Mouse (Mus musculus) hindlimb bud, embryonic 11.5 days (tissue): Measurements from ENCODE around the gene Cherp.

ENCODE experiments used
- DNase-seq: peaks from one replicate; pipeline ENCODE4 v3.0.0-alpha.2; 2012; ENCODE audit warnings: low read depth, low spot score; ENCODE audit errors: extremely low spot score

Cherp gene

DNA sequence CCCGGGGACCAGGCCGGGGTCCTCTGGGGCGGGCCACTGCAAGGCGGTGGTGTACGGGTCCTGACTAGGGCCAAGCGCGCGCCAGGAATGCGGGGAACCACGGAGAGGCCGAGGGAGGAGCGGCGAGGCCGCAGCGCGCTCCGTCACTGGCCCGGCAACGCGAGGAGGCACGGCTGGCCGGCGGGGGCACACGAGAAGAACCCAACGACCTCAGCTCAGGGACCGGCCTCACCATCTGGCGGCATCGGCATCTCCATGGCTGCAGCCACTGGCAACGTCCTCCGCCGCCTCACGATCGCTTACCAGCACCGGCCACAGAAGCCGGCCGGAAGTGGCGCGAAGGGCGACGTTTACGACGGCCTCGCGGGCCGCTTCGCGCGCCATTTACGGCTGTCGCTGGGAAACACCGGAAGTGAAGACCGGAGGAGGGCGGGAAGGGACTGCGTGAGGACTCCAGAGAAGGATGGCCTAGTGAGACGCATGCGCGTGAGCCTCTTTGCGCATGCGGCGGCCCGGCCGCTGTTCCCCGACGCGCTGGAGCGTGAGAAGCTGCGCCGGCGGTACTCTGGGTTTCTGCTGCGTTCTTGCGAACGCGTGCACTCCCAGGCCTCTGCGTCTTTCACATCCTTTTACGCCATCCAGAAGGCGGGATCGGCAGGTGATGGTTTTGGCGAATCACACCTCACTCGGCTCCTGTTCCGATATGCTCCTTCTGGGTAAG, at the start of gene Cherp:
Gene Cherp, minus strand, starts transcription at position 401 of the 721 bp plus-strand sequence.
- peak; percentile 96 for DNase-seq

GRCm38 (mm10) chr8:72521888-72522287, 46.9 kb upstream of the Cherp start:
- no peak for DNase-seq

DNA sequence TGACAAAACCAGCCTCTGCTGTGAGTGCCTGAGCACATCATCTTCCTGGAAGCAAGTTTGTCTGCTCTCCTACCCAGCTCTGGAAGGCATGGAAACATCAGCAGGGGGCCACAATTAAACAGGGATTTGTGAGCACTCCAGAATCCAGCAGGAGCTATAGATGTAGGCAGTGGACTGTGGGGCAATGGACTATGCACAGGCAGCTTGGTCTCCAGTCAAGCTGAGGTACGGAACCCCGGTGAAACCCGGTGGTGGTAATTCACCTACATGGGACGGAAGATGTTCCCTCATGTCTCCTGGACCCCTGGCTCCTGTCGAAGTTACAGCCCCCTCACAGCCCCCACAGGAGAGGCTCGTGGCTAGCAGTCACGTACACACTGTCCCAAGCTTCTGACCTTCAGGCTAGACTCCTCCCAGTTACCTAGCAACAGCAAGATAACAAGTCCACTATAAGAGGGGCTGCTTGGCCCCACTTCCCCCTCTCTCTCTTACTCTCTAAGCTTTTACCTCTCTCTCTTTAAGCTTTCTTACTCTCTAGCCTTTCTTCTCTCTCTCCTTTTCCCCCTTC, 42.5 kb upstream of the Cherp start:
- no peak for DNase-seq

DNA sequence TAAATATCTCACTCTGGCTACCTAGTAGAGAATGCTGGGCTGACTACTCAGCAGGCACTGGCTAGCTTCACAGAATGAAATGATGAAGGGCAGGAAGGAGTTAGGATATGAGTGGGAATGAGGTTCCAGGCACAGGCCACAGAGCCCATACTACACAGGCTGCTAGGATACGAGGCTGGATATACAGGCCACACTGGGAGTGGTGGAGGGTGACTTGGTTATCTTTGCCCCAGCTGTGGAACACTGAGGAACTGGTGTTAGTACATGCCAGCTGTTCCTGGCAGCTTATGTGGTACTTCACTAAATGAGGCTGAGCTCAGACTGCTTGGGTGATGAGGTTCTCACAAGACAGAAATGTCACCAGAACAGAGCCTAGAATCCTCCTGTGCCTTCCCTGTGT, 38.1 kb upstream of the Cherp start:
- no peak for DNase-seq

DNA sequence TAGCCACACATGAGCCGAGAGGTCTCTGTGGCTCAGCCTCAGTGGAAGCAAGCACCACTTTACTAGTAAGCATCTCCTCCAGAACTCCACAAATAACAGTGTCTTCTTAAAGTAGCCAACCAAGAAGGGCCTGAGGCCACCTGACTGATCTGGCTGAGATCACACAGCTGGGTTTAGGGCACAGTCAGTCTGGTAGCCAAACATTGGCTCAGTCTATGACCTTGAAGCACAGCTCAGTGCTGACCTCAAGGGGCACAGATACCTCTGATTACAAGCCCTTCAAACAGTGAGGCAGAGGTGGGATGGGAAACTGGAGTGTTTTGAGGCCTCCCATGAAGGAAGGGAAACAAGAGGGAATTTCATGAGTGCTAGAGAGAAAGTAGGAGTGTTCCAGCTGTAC, 37.6 kb upstream of the Cherp start:
- DNase-seq: no peak

GRCm38 (mm10) chr8:72507505-72507904, 32.5 kb upstream of the Cherp start:
- no peak for DNase-seq

DNA sequence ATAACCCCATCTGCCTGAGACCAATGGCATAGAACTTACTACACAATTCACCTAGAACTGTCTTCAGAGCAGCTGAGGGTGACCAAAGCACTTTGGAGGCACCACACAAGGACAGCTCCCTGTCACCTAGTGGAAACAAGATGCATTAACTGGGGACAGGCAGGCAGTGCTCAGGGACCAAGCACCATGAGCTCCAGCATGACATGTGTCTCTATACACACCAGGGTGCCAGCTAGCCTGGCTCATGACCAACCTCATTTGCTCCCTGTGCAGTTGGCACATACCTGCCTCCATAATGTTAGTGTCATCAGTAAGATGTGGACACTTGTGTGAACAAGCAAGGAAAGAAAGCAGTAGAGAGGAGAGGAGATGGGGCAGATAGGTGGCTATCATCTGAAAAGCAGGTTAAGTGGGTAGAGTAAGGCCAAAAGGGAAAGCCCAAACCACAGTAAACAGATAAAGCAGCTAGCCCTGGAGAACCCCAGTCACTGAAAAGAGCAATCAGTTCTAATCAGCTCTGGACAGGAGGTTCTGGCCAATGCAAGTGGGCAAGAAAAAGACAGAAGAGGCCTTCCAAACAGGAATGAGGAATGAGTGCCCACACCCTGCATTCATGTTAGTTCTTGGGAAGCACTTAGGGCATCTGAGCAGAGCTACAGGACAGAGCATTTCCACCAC, 29.8 kb upstream of the Cherp start:
- no peak for DNase-seq

DNA sequence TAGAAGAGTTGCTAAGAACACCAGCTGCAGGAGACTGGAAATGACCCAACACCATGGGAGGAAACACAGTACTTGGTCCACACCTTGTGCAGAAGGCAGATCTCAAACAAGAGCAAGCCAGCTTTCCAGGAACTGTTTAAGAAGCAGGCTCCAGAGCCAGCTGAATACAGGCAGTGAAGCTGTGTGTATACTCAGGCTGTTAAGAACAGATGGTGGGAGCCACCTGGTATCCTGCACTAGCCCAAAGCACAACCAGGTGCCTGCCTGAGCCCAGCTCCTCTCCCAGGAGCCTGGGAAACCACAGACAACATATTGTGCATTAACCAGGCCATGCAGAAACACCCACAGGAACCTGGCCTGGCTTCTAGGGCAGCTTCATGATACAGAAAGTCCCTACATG, 29.1 kb upstream of the Cherp start:
- no peak for DNase-seq

GRCm38 (mm10) chr8:72500521-72500931, 25.5 kb upstream of the Cherp start:
- DNase-seq: no peak

DNA sequence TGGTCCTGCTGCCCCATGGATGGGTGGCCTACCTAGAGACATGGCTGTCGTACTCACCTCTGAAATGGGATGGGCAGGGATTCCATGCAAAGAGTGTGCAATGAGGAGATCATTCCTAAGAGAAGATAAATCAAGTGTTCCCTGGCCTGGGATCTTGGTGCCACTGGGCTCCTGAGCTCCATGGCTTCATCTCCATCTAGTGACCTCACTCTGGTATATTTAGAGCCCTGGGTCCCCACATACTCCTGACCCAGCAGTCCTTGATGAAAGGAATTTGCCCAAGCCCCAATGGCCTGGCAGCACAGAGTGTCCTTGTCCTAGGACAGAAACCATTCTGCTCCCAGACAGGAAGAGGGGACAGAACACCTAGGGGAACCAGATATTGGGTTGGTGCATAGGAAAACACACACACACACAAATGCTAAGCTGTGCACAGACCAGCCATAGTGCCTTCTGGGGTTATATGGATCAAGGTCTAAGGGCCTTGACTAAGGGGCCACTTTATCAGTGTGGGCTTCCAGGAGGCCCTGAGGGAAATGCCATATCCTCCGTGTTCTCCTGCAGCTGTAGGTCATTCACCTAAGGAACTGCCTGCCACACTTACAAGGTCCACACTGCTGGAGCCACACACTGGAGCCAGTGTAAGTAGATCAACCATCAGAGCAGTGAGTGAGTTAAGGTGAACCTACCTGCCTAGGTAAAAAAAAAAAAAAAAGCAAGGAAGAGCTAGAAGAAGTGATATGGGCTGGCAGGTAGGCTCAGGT, 24.7 kb upstream of the Cherp start:
- no peak for DNase-seq

- no peak for DNase-seq
Observed at GRCm38 (mm10) chr8:72498527-72498926, 23.5 kb upstream of the Cherp start.

DNA sequence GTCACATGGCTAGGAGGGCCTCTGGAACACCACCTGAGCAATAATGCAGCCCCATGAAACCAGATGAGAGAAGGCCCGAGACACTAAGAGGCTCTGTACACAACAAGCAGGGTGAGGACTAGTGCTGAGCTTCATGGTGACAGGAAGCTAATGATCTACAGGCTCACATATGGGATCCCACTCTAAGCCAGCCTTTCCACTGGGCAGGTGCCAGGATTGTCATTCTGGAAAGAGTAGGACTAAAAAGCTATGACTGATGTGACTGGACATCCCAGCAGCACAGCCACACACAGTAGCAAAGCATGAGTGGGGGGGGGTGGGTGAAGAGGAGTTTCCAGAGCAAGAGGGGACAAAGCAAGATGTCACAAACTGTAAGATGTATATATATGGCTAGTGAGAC, 22.9 kb upstream of the Cherp start:
- no peak for DNase-seq

- no peak for DNase-seq
Observed at GRCm38 (mm10) chr8:72496217-72496616, 21.2 kb upstream of the Cherp start.

DNA sequence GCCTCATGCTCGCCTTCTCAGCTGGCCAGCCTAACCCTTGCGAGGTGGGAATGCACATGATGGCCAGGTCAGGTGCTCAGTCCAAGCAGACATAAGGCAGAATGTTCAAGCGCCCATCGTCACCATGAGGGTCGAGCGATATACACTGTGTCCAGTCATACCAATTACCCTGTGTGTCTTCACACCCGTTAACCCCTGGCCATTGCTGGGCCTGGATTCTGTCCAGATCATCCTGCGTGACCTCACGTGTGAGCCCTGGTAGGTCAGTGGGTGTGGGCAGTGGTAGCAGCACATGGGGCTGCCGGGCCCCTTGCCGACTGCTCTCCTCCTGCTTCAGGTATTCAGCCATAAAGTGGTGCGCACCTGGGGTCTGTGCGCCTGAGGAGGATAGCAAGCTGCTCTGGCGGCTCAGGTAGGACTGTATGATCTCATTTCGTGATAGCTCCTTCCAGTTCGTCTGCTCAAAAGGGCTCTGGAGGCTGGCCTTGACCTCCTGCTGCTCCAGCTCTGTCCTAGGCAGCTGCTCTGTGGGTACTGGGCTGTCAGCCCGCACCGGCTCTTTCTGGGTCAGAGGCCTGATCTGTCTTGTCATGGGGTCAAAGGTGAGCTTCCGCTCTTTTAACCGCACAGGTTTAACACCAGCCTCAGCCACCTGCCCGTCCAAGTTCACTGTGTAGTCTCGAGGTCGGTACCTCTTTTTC, 20.5 kb upstream of the Cherp start:
- DNase-seq: no peak

- DNase-seq: no peak
Observed at GRCm38 (mm10) chr8:72493381-72493780, 18.4 kb upstream of the Cherp start.

- peak; percentile 93 for DNase-seq
Observed at GRCm38 (mm10) chr8:72492622-72493081, 17.6 kb upstream of the Cherp start.

- no peak for DNase-seq
Observed at GRCm38 (mm10) chr8:72491680-72492621, 16.9 kb upstream of the Cherp start, which contains the start of gene Slc35e1. Slc35e1 (minus strand) TSS chr8:72492614.

DNA sequence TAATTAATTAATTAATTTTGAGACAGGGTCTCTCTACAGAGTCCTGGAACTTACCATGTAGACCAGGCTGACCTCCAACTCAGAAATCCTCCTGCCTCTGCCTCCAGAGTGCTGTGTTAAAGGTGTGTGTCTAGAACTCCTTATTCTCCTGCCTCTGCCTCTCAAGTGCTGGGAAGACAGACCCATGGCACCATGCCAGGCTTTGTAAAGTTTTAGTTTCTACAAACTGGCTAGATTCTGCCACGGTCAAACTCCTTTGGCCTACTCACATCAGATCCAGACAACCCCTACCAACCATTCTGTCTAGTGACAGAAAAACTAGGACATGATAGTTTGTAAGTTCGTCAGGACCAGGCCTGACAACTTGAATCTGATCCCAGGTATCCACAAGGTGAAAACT, 16.0 kb upstream of the Cherp start:
- DNase-seq: no peak

- no peak for DNase-seq
Observed at GRCm38 (mm10) chr8:72487014-72487413, 12.0 kb upstream of the Cherp start.
